Mouse (Mus musculus) gastrocnemius, postnatal 14 days (tissue): ENCODE results near the gene Camkk1. TPM values are rescaled to one million over a fixed set of nuclear protein-coding genes. Genes with fewer than 3 reads are reported as not detected.

Source experiments
- DNase-seq: peaks from one replicate; pipeline ENCODE4 v3.0.0; 2021; ENCODE audit warnings: mixed read lengths
- intact Hi-C: fragments of 180-260 bp; cut with DNase I; formaldehyde crosslinking; loops from one replicate; pipeline ENCODE4 v1.15.1; 2025; ENCODE audit warnings: low total_unique reads
- total RNA-seq, 2 experiments: library from RNA; stranded (reverse); gene quantifications; 2 replicates each; pipeline ENCODE4 v1.2.3; 2021

The Camkk1 gene
- total RNA-seq, 2 experiments from 2014 or later, result 1.1 to 1.8 TPM

GRCm38 (mm10) chr11:73044789-73045188, 26.0 kb downstream of the Camkk1 start:
- no peak for DNase-seq

GRCm38 (mm10) chr11:73047542-73047996, 28.8 kb downstream of the Camkk1 start, which contains the start of gene Ncbp3:
Gene Ncbp3 (plus strand): TSS chr11:73047783.
- DNase-seq, result peak; percentile 95
- intact Hi-C loops, result no loop called here

More at GRCm38 (mm10) chr11:73044789-73045188, 26.0 kb downstream of the Camkk1 start:
- intact Hi-C loops, result no loop called here

GRCm38 (mm10) chr11:73048030-73048876, 29.4 kb downstream of the Camkk1 start:
- intact Hi-C loops, result no loop called here
- no peak for DNase-seq

- intact Hi-C loops, result no loop called here
- DNase-seq, result peak; percentile 70
Observed at GRCm38 (mm10) chr11:73049335-73049734, 30.5 kb downstream of the Camkk1 start.

- intact Hi-C loops, result no loop called here
- no peak for DNase-seq
Observed at GRCm38 (mm10) chr11:73052795-73053194, 34.0 kb downstream of the Camkk1 start.

GRCm38 (mm10) chr11:73057701-73058100, 38.9 kb downstream of the Camkk1 start:
- DNase-seq, result no peak
- intact Hi-C loops, result no loop called here

GRCm38 (mm10) chr11:73059630-73060029, 40.8 kb downstream of the Camkk1 start:
- intact Hi-C loops, result no loop called here
- DNase-seq, result no peak

- intact Hi-C loops, result no loop called here
- no peak for DNase-seq
Observed at GRCm38 (mm10) chr11:73061413-73061812, 42.6 kb downstream of the Camkk1 start.

GRCm38 (mm10) chr11:73071839-73072238, 53.0 kb downstream of the Camkk1 start:
- no peak for DNase-seq
- intact Hi-C loops, result no loop called here

GRCm38 (mm10) chr11:73076295-73076694, 57.5 kb downstream of the Camkk1 start:
- DNase-seq, result no peak
- intact Hi-C loops, result no loop called here

GRCm38 (mm10) chr11:73076733-73077132, 57.9 kb downstream of the Camkk1 start:
- intact Hi-C loops, result no loop called here
- no peak for DNase-seq

- intact Hi-C loops, result no loop called here
- no peak for DNase-seq
Observed at GRCm38 (mm10) chr11:73077211-73077720, 58.5 kb downstream of the Camkk1 start.

- intact Hi-C loops, result no loop called here
- no peak for DNase-seq
Observed at GRCm38 (mm10) chr11:73078615-73079014, 59.8 kb downstream of the Camkk1 start.

GRCm38 (mm10) chr11:73080306-73080705, 61.5 kb downstream of the Camkk1 start:
- no peak for DNase-seq
- intact Hi-C loops, result no loop called here

- no peak for DNase-seq
- intact Hi-C loops, result no loop called here
Observed at GRCm38 (mm10) chr11:73084303-73084702, 65.5 kb downstream of the Camkk1 start.

- DNase-seq, result no peak
- intact Hi-C loops, result no loop called here
Observed at GRCm38 (mm10) chr11:73084804-73085231, 66.0 kb downstream of the Camkk1 start.

GRCm38 (mm10) chr11:73085391-73085790, 66.6 kb downstream of the Camkk1 start:
- no peak for DNase-seq
- intact Hi-C loops, result no loop called here

GRCm38 (mm10) chr11:73087700-73088480, 69.1 kb downstream of the Camkk1 start:
- intact Hi-C loops, result no loop called here
- no peak for DNase-seq

GRCm38 (mm10) chr11:73090283-73090682, 71.5 kb downstream of the Camkk1 start, which contains the start of gene Itgae:
Gene Itgae (plus strand): TSS chr11:73090583.
- intact Hi-C loops, result no loop called here
- no peak for DNase-seq

- intact Hi-C loops, result no loop called here
- DNase-seq, result no peak
Observed at GRCm38 (mm10) chr11:73090826-73091225, 72.0 kb downstream of the Camkk1 start.
